Mouse (Mus musculus): ENCODE results near the gene Saal1.
"Not testable (repeated sequence)": the region's sequence is repeated elsewhere in the genome, so short reads cannot be mapped to it uniquely, and the experiment has no call there.

Saal1 gene

DNA sequence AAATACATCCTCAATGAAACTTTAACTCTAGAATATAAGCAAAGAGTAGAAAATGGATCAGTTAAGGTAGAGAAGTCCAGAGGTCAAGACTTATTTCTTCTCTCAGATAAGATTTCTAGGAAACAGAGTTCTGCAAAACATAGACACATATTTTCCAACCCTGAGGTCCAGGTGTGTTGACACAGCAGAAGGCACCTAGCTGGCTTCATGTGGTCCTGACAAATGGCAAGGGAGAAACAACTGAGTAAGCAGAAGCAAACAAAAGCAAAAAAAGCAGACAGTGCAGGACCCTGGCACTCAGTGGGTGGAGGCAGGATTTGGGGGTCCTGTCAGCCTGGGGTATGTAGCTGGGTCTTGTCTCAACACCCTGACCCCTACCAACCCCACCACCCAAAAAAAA, 29.7 kb downstream of the Saal1 start:
- no peak for DNase-seq

DNA sequence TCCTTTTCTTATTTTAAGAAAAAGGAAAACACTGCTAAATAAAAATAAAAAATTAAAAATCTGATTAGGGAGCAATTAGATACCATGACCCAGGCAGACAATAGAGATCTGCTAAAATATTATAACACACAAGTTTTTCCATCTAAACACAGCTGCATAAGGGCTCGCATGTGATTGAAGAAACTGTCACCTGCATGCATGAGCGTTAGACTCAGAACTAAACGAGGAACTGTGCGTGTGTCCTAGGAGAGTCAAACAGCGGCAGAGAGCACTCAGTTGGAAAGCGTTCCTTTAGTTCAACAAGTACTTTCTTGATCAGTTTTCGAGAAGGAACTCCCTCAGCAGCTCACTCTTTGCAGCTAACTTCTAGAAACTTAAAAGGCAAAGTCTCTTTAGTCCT, 31.4 kb downstream of the Saal1 start:
- DNase-seq = not testable (repeated sequence)

GRCm38 (mm10) chr7:46678417-46678816, 32.1 kb downstream of the Saal1 start:
- no peak for DNase-seq

- DNase-seq = peak; percentile 79
Measured at GRCm38 (mm10) chr7:46676808-46677360, 33.6 kb downstream of the Saal1 start.

DNA sequence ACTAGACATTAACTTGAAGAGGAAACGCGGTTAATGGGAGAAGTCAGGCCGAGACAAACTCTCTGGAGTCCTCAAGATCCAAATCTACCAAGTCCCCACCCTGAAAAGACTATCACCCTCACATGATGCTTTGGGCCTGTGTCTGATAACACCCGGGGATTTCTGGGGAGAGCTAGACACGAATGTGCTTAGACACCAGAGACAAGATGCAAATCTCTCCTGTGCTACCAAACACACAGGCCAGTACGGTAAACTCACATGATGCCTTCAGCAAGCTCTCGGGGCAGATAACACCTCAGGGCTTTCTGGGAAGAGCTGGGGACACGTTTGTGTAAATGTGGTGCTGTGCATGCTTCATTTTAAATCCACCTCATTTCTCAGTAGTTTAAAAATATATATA, 34.6 kb downstream of the Saal1 start:
- DNase-seq = no peak

DNA sequence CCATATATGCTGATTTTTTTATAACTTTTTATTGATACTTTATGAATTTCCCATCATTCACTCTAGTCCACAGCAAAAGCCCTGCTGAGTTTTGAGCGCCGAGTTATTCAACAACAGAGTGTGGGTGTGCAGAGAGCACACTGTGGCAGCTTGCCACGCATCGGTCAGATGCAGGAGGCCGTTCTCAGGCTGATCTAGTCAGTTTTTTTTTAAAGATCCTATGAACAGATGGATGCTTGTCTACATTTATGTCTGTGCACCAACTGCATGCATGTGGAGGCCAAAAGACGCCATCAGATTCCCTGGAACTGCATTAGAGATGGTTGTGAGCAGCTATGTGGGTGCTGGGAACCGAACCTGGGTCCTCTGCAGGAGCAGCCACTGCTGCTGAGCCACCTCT, 35.4 kb downstream of the Saal1 start:
- no peak for DNase-seq

- DNase-seq = no peak
Measured at GRCm38 (mm10) chr7:46672160-46672672, 38.3 kb downstream of the Saal1 start, which contains the start of gene Tph1. Tph1 (minus strand) TSS chr7:46672537.

DNA sequence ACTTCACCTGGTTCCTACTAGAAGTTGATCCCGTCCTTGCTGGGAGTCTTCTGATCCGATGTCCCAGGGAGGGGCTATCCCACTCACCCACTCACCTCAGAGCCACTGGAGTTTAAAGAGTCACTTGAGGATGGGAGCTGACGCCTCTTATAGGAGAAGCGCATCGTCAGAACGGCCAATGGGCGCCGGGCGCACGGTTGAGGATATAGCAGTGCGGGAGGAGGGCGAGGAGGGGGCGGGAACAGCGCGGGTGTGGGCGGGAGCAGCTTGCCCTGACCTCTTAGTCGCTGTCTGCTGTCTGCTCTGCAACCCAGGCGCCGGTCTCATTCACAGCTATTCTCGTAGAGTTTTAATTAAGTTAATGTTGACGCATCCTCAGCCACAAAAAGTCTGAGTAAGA, 43.2 kb downstream of the Saal1 start:
- no peak for DNase-seq

GRCm38 (mm10) chr7:46665236-46665635, 45.2 kb downstream of the Saal1 start:
- DNase-seq = no peak

DNA sequence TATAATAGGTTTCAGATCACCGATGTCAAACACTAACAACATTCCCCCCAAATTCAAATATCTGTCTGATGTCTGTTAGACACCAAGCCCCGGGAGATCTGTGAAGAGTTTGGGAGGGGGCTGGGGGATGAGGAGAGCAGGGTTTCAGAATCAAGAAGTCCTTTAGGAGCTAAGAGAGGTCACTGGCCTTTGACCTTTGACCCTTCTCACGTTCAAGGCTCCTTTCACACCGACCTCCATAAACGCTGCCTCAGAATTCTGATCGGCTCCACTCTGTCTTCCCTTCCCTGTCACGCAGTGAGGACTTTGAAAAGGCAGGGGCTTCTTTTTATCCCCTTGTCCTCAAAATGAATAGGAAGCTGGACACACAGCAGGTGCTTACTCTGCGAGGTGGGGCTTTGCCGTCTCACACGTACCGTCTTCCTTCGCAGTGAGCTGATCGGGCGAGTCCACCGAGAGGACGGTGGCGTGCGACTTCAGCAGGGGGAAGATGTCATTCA, 48.8 kb downstream of the Saal1 start:
- no peak for DNase-seq

DNA sequence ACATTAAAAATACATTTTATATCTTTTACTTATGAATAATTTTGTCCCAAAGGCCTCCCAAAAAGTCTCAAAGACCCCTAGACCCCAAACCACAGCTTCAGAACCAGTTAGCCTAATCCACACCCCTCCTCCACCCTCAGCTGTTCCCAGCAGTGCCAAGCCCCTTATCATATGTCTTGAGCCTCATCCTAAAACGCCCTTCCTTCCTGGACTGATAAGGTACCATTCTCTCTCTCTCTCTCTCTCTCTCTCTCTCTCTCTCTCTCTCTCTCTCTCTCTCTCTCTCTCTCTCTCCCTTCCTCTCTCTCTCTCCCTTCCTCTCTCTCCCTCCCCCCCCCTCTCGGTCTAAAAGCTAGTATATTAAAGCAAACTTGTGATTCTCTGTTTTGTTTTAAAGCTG, 58.2 kb downstream of the Saal1 start:
- DNase-seq = no peak

- not testable (repeated sequence) for DNase-seq
Measured at GRCm38 (mm10) chr7:46650231-46650630, 60.2 kb downstream of the Saal1 start.

DNA sequence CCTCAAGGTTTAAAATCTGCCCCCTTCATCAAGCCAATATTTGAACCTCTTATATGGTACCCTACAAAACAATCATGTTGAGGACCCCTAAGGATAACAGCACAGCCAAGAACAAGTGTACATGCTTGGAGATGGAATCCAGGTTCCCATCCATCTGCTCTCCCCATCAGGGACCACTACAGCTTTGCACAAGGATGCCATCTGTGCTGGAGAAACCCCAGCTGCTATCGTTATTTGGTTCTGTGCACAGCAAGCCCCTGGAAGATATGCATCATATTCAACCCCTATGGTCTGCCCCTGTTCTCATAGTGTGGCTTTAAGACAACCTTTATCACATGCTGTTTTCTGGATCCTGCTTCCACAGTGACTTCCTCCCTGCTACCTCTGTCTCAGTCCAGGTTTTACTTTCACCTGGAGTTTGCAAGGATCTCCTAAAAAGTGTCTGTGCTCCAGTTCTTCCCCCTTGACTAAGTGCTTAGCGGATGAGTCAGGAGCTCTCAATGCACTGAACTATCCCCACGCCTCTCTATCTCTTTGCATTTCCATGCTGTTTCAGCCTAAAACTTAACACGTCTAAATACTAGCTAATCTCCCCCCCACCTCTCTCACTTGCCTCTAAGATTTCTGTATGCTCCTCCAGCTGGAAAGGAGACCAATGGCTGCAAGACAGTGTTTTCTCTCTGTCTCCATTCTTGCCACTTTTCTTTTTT, 61.9 kb downstream of the Saal1 start:
- no peak for DNase-seq

- DNase-seq = peak; percentile 84
Measured at GRCm38 (mm10) chr7:46643172-46643571, 67.3 kb downstream of the Saal1 start.

DNA sequence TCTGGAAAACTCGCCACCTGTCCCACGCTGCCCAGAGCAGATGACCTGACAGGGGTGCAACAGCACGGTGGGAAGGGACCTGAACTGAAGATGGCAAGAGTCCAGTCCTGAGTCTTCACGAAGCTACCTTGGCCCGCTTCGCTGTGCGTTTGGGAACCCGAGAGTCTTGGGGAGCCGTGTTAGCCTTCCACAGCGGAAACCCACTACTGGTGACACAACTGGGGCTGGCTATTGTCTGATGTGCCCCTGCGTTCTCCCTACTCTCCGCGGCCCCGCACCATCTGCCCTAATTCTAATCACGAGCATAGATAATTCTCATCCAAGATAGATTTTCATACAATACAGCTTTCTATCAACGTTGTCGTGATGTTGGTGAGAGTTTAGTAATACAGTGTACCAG, 70.4 kb downstream of the Saal1 start:
- no peak for DNase-seq

- DNase-seq = peak; percentile 96
Measured at GRCm38 (mm10) chr7:46639692-46640031, 70.8 kb downstream of the Saal1 start, which contains the start of gene Sergef. Sergef (minus strand) TSS chr7:46639807.

- no peak for DNase-seq
Measured at GRCm38 (mm10) chr7:46638889-46639691, 71.4 kb downstream of the Saal1 start.

Data from cerebellum, adult 9-11 months (tissue).